Mouse (Mus musculus) erythroblast, embryonic 14.5 days (primary cell): ENCODE data around the gene Chchd10.

Experiments used
- GATA1 ChIP-seq: IDR thresholded peaks from 2 replicates; pipeline ENCODE4 v1.6.1; 2012; ENCODE audit warnings: low read length, inconsistent platforms, mixed read lengths
- TAL1 ChIP-seq: IDR thresholded peaks from 3 replicates; pipeline ENCODE4 v1.6.1; 2012; ENCODE audit warnings: low read length, inconsistent platforms, mixed read lengths

DNA sequence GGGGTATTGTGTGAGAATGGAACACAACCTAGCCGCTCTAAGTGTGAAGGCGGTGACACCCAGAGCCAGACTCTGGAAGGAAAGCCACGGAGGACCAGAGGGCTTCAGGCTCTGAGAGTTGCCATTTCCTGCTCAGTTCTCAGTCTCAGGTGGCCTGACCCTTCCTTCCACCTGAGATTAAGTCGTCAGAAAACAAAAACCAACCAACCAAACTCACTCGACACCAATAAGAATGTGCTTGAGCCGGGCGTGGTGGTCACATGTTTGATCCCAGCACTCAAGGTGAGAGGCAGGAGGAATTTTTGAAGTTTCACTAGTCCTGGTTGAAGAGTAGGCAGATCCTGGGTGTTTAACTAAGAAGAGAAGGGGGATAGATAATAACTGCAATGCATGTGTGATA, 13.0 kb downstream of the Chchd10 start:
- TF ChIP-seq GATA1 (no peak), TAL1 (no peak)
